Mouse (Mus musculus) right cerebral cortex, adult 18-20 months (tissue): ENCODE measurements around the gene Gm20388.

Source experiments
- DNase-seq: peaks from one replicate; pipeline ENCODE4 v3.0.0; 2022; ENCODE audit warnings: mixed read lengths

The Gm20388 gene

DNA sequence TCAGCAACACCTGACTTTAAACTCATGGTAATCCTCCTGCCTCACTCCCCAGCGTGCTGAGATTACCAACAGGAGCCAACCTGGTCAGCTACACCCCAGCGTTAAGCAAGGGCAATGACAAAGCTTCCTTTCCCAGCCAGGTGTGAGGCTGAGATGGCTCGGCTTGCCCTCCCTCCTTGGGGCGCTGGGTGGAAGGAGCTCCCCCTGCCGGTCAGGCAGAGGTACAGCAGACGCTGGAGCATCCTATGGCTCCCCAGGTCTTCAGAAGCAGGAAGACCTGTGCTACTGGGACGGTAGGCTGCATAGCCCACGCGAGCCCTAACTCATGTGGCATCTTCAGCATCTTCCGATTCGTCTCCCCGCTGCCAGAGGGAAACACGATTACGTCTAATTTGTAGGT lies 917.6 kb downstream of the Gm20388 start:
- DNase-seq, result no peak

DNA sequence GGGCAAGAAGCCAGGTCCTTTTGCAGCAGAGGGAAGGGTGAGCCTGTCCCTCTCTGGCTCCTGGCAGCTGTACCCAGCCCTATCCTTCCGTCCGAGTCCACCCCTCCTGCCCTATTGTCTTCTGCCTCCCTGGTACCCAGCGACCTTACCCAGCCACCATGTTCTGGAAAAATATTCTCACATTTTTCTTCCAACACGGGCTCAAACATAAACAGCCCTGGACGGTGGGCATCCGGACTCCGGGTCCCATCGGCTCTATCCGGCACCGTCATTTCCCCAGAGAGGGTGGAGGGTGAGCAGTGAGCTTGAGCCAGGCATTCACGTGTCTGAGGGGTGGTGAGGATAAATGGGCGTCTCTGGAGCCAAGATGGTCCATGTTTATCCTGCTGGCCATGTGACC lies 920.0 kb downstream of the Gm20388 start:
- no peak for DNase-seq

GRCm38 (mm10) chr8:120832022-120832421 lies 921.4 kb downstream of the Gm20388 start:
- DNase-seq, result no peak

DNA sequence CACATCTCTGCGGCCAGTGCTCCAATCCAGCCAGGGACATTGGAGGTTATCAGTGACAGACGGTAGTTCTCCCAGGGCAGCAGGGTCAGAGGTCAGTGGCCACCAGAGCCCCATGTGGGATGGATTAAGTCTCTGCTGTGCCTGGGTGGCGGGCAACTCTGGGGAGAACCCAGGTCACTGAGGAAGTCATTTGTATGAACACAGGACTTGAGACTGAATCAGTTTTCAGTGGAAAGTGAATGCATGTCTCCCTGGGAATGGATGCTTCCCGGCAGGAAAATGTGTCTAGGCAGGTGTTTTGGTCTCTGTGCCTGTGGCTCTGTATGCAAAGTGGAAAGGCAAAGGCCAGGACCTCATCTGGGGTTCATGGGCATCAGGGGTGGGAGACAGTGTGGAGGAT lies 922.6 kb downstream of the Gm20388 start:
- DNase-seq, result no peak

GRCm38 (mm10) chr8:120839031-120839430 lies 928.4 kb downstream of the Gm20388 start:
- DNase-seq, result no peak

GRCm38 (mm10) chr8:120843084-120843483 lies 932.4 kb downstream of the Gm20388 start:
- DNase-seq, result no peak

GRCm38 (mm10) chr8:120846018-120846417 lies 935.4 kb downstream of the Gm20388 start:
- no peak for DNase-seq

DNA sequence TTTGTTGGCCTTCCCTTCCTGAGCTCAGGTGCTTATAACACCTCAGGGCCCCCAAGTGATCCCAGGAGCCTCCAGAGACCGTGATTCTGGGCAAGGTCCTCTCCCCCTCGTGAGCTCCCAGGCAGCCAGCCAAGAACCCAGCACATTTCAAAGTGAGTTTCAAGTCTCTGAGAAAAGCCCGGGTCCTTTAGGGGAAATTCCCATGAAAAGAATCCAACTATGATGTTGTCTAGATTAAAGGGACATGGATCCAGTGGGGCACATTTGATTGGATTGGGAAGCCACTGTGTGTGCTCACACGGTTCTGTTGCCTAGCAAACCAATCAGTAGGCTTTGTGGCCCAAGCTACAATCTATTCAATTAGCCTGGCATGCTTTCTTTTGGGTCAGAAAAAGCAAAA lies 936.6 kb downstream of the Gm20388 start:
- no peak for DNase-seq

DNA sequence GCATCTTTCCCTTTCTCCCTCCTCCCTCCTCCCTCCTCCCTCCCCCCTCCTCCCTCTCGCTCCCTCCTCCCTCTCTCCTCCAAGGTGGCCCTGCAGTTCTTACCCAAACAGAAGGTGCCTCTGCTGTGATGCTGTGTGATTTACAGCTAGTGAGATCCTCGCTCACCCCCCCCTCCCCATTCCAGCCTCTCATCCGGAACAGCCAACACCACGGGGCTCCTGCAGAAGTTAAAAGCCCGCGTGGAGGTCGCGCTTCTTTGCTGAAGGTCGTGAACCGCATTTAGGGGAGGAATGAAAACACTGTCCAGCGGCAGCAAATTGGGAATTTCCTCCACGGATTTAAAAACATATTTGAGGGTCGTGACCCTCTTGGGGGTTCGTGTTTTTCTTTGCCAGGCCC lies 937.1 kb downstream of the Gm20388 start:
- DNase-seq, result no peak

DNA sequence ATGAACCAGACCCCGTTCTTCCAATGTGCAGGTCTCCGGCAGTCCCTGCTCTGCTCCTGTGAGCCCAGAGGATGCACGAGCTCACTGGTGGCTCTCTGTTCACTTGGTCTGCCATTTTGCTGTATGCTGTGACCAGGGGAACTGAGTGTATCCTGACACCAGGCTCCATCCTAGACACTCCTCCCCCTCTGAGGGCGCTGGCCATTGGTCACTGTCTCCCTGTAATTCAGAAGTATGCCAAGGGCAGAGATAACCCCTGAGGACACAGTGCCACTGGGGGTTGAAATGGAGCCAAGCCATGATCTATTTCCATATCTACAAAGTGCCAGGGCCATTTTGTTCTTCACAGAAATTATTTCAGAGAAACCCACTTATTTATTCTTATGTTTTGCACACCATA lies 937.8 kb downstream of the Gm20388 start:
- no peak for DNase-seq

DNA sequence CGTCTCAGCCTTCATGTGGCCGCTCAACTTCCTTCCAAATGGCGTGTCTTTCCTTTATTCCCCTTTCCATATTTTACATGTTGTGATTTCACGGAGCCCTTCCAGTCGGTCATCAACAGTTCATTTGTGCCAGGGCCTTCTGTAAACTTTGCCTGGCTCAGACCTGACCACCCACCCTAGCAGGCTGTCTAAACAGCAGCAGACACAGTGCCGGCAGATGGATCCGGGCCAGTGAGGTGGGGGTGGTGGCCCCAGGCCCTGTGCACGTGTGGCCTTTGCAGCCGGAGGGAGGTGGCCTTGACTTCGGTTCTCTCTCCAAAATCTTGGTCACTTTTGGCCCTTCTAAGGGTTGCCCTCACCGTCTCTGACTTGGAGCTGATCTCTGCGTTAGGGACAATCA lies 940.8 kb downstream of the Gm20388 start:
- no peak for DNase-seq

GRCm38 (mm10) chr8:120859881-120860280 lies 949.2 kb downstream of the Gm20388 start:
- DNase-seq, result no peak

GRCm38 (mm10) chr8:120860423-120861126 lies 949.9 kb downstream of the Gm20388 start:
- no peak for DNase-seq

DNA sequence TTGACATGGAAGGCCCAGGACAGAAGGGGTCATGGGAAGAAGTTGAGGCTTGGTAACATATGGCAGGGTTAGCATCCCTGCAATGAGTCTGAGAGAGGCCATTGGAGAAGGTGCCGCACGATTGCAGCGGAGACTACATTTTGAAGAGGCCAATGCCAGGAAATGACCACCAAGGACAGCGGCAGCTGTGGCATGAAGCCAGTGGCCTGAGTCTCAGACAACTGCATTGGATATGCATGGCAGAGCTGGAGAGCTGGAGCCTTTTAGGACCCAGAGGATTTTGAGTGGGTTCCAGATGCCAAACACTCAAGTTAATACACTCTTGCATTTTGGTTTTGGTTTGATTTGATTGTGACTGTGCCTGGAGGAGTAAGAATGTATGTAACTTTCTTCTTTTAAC lies 953.0 kb downstream of the Gm20388 start:
- DNase-seq, result no peak

- no peak for DNase-seq
Measured at GRCm38 (mm10) chr8:120867386-120867785, 956.7 kb downstream of the Gm20388 start.

- DNase-seq, result no peak
Measured at GRCm38 (mm10) chr8:120872661-120873060, 962.0 kb downstream of the Gm20388 start.

- no peak for DNase-seq
Measured at GRCm38 (mm10) chr8:120876010-120876918, 965.6 kb downstream of the Gm20388 start.

DNA sequence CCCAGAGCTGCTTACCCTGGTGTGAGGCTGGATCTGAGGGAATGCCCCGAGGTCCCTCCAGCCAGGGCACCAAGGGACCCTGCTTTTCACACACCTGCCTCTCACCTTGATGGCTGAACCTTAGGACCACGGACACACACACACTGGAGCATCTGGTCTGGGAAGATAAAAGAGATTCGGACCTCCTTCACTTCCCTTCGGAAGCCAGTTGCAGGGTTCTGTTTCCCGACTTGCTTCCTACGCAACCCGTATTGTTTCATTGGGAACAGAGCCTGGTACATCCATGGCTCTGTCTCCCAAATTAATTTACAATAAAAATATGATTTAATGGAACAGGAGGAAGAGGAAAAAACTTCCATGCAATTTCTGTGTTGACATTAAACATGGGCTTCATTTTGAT lies 966.4 kb downstream of the Gm20388 start:
- DNase-seq, result no peak

DNA sequence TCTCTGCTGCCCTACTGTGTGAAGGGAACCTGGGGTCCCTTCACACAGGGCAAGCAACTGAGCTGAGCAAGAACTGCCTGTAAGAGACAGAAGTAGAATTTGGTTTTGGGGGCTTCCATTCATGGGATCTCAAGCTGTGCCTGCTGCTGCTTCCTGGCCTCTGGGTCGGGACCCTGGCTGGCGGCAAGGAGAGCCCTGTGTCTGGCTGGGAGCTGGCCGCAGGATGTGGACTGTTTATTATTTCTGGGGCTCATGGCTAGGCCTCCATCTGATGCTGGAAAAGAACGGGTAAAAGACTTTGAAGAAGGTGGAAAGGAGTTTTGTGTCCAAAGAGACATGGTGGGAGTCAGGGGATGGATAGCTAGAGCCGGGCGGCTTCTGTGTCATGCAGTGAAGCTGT lies 969.3 kb downstream of the Gm20388 start:
- no peak for DNase-seq

GRCm38 (mm10) chr8:120881634-120882033 lies 971.0 kb downstream of the Gm20388 start:
- DNase-seq, result no peak

GRCm38 (mm10) chr8:120882657-120883056 lies 972.0 kb downstream of the Gm20388 start:
- no peak for DNase-seq

DNA sequence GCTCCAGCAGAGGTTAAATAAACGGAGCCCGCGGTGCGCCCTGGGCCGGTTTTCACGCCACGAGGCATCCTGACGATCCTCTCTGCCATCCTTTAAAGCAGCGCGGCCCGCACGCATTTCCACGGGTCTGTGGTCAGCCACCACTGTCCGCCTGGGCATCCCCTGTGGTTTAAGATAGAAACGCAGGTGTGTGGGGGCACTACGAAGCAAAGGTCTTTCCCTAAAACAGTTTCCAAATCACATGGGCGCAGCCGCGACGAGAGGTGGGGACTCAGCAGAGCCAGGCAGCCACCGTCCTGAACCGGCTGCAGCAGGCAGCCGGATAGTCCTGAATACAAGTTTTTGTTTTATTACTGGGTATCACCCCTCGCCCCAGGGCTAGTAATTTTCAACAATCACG lies 972.7 kb downstream of the Gm20388 start:
- no peak for DNase-seq

GRCm38 (mm10) chr8:120883853-120884252 lies 973.2 kb downstream of the Gm20388 start:
- DNase-seq, result no peak

GRCm38 (mm10) chr8:120884881-120885280 lies 974.2 kb downstream of the Gm20388 start:
- DNase-seq, result no peak
